Mouse (Mus musculus): ENCODE data around the gene Gm20388. TPM values are rescaled to one million over a fixed set of nuclear protein-coding genes. Genes with fewer than 3 reads are reported as not detected.
A peak's percentile ranks its signal among the peaks of the same experiment; 100 is the strongest.

Gene Gm20388
- polyA plus RNA-seq, 1 experiment from 2014 or later: 12.4 TPM

GRCm38 (mm10) chr8:121371911-121372638 lies 1461.4 kb downstream of the Gm20388 start:
- H3K4me1 ChIP-seq (ENCODE audit: control insufficient read depth, insufficient read depth, low read depth, low read length): peaks cover 3% of the 10 kb centered on the region; the same call in 1 of the 2 replicates
- H3K9ac ChIP-seq (ENCODE audit: low read depth, low read length): no peak overlapping the region
- no peaks in the 10 kb centered on the region for H3K27me3 ChIP-seq (replicated peaks; ENCODE audit: control insufficient read depth, insufficient read depth, low read length)
- H3K9me3 ChIP-seq (ENCODE audit: control insufficient read depth, low read length): no peaks in the 10 kb centered on the region
- H3K4me3 ChIP-seq (ENCODE audit: low read length): no peak overlapping the region
- H3K4me2 ChIP-seq (ENCODE audit: low read length): no peak overlapping the region
- WGBS: 67% methylated on average over 25 of the region's 25 CpGs
- no peak overlapping the region for H3K27ac ChIP-seq (ENCODE audit: low read depth, low read length)
- H3K36me3 ChIP-seq (ENCODE audit: control insufficient read depth, insufficient read depth, low read length): no peaks in the 10 kb centered on the region
- no peak for ATAC-seq

- no peak for ATAC-seq
- no peaks in the 10 kb centered on the region for H3K36me3 ChIP-seq (ENCODE audit: control insufficient read depth, insufficient read depth, low read length)
- H3K9ac ChIP-seq (ENCODE audit: low read depth, low read length): no peak overlapping the region
- no peak overlapping the region for H3K4me3 ChIP-seq (ENCODE audit: low read length)
- no peaks in the 10 kb centered on the region for H3K27me3 ChIP-seq (replicated peaks; ENCODE audit: control insufficient read depth, insufficient read depth, low read length)
- H3K4me1 ChIP-seq (ENCODE audit: control insufficient read depth, insufficient read depth, low read depth, low read length): peaks cover 3% of the 10 kb centered on the region; the same call in 1 of the 2 replicates
- H3K4me2 ChIP-seq (ENCODE audit: low read length): no peak overlapping the region
- no peak overlapping the region for H3K27ac ChIP-seq (ENCODE audit: low read depth, low read length)
- H3K9me3 ChIP-seq (ENCODE audit: control insufficient read depth, low read length): no peaks in the 10 kb centered on the region
- WGBS: 64% methylated on average over 10 of the region's 10 CpGs
Measured at GRCm38 (mm10) chr8:121372639-121372986, 1462.0 kb downstream of the Gm20388 start.

- Histone ChIP-seq H3K4me3 (ENCODE audit: low read length) (no peak overlapping the region), H3K36me3 (ENCODE audit: control insufficient read depth, insufficient read depth, low read length) (no peaks in the 10 kb centered on the region), H3K27me3 (replicated peaks; ENCODE audit: control insufficient read depth, insufficient read depth, low read length) (no peaks in the 10 kb centered on the region), H3K4me1 (ENCODE audit: control insufficient read depth, insufficient read depth, low read depth, low read length) (peaks cover 3% of the 10 kb centered on the region; the same call in 1 of the 2 replicates), H3K4me2 (ENCODE audit: low read length) (no peak overlapping the region), H3K27ac (ENCODE audit: low read depth, low read length) (no peak overlapping the region), H3K9me3 (ENCODE audit: control insufficient read depth, low read length) (no peaks in the 10 kb centered on the region), H3K9ac (ENCODE audit: low read depth, low read length) (no peak overlapping the region)
- ATAC-seq: no peak
- 35% methylated on average over 9 of the region's 9 CpGs for WGBS
Measured at GRCm38 (mm10) chr8:121374284-121374683, 1463.6 kb downstream of the Gm20388 start.

DNA sequence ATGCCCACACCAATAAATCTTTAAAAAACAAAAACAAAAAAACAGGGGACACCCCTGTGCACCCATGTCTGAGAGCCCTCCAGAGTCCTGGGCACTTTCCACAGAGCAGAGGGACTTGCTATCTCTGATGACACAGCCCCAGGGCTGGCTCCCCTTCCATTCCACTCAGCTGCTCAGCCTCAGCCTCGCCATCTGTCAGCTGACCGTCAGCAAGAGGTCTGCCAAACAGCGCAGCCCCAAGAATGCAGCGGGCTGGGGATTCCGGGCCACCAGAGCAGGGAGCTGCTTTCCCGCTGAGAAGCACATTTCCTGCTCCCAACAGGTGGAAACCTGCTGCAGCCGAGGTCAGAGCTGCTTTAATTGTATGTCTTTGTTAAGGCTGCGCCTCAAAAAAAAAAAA lies 1464.1 kb downstream of the Gm20388 start:
- Histone ChIP-seq H3K4me2 (ENCODE audit: low read length) (no peak overlapping the region), H3K4me3 (ENCODE audit: low read length) (no peak overlapping the region), H3K4me1 (ENCODE audit: control insufficient read depth, insufficient read depth, low read depth, low read length) (peaks cover 3% of the 10 kb centered on the region; the same call in 1 of the 2 replicates), H3K27me3 (replicated peaks; ENCODE audit: control insufficient read depth, insufficient read depth, low read length) (no peaks in the 10 kb centered on the region), H3K27ac (ENCODE audit: low read depth, low read length) (no peak overlapping the region), H3K9ac (ENCODE audit: low read depth, low read length) (no peak overlapping the region), H3K9me3 (ENCODE audit: control insufficient read depth, low read length) (no peaks in the 10 kb centered on the region), H3K36me3 (ENCODE audit: control insufficient read depth, insufficient read depth, low read length) (no peaks in the 10 kb centered on the region)
- 6% methylated on average over 8 of the region's 8 CpGs for WGBS
- 0 out of 2 replicates have a peak, but pooled peaks have one; percentile 40 for ATAC-seq

DNA sequence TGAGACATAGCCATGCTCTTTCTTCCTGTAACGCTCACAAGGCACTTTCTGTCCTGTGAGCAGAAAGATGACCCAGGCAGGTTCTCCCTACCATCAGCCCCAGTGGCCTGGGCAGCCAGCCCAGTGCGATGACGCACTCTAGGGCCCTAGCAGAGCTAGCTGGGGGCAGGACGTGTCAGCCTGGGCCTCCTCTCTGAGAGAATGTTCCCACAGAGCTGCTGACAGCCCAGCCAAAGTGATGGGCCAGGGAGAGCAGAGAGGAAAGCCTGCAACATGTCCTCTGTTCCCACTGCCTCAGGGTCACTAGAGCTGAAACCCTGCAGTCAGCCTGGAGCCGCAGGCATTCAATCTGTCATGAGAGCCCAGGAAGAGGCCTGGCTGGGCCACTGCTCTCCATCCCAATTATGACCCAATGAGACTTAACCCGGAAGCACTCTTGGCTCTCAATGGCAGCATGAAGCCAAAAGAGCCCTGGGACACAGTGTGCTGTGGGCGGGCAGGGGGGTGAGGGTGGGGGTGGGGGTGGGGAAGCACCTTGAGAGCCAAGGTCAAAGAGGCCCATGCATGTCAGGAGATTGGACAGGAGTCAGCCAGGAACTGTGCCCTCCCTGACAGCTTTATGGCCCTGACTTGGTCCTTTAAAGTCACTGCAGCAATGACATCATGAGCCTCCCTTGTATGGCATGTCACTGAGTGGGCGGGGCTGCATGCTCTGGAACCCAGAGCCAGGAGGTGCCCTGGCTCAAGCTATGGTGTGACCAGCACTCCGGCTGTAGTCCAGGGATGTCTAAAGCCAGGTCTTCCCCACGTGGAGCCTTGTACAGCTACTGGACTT lies 1465.7 kb downstream of the Gm20388 start:
- 67% methylated on average over 10 of the region's 10 CpGs for WGBS
- Histone ChIP-seq H3K9me3 (ENCODE audit: control insufficient read depth, low read length) (no peaks in the 10 kb centered on the region), H3K36me3 (ENCODE audit: control insufficient read depth, insufficient read depth, low read length) (no peaks in the 10 kb centered on the region), H3K27me3 (replicated peaks; ENCODE audit: control insufficient read depth, insufficient read depth, low read length) (no peaks in the 10 kb centered on the region), H3K4me1 (ENCODE audit: control insufficient read depth, insufficient read depth, low read depth, low read length) (peaks cover 3% of the 10 kb centered on the region; the same call in 1 of the 2 replicates), H3K4me2 (ENCODE audit: low read length) (no peak overlapping the region), H3K27ac (ENCODE audit: low read depth, low read length) (no peak overlapping the region), H3K9ac (ENCODE audit: low read depth, low read length) (no peak overlapping the region), H3K4me3 (ENCODE audit: low read length) (no peak overlapping the region)
- ATAC-seq: no peak

DNA sequence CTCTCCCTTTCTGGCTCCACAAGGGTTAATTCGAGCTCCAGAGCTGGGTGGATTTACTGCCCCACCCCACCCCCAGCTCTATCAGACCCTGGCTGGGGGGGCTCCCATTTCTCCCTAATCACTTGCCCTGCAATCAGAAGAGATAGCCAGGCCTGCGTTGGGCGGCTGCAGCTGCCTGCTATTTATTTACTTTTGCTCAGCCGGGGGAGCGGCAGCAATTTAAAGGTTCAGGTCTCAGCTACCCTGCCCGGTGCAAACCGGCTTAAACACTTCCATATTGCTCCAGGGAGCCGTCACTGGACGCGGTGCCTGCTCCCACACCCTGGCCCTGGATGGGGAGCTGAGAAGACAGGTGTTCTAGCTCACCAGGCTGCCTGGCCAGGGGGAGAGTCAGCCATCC lies 1467.0 kb downstream of the Gm20388 start:
- Histone ChIP-seq H3K4me1 (ENCODE audit: control insufficient read depth, insufficient read depth, low read depth, low read length) (peaks cover under 1% of the 10 kb centered on the region), H3K36me3 (ENCODE audit: control insufficient read depth, insufficient read depth, low read length) (no peaks in the 10 kb centered on the region), H3K4me3 (ENCODE audit: low read length) (no peak overlapping the region), H3K9ac (ENCODE audit: low read depth, low read length) (no peak overlapping the region), H3K27me3 (replicated peaks; ENCODE audit: control insufficient read depth, insufficient read depth, low read length) (no peaks in the 10 kb centered on the region), H3K27ac (ENCODE audit: low read depth, low read length) (no peak overlapping the region), H3K4me2 (ENCODE audit: low read length) (no peak overlapping the region), H3K9me3 (ENCODE audit: control insufficient read depth, low read length) (no peaks in the 10 kb centered on the region)
- WGBS: 15% methylated on average over 10 of the region's 10 CpGs
- no peak for ATAC-seq

GRCm38 (mm10) chr8:121379387-121379786 lies 1468.7 kb downstream of the Gm20388 start:
- no peak overlapping the region for H3K9ac ChIP-seq (ENCODE audit: low read depth, low read length)

GRCm38 (mm10) chr8:121382583-121383241 lies 1472.1 kb downstream of the Gm20388 start:
- no peaks in the 10 kb centered on the region for H3K9me3 ChIP-seq (ENCODE audit: control insufficient read depth, low read length)
- peak overlapping the region; percentile 69 for H3K9ac ChIP-seq (ENCODE audit: low read depth, low read length)
- peaks cover 5% of the 10 kb centered on the region for H3K4me1 ChIP-seq (ENCODE audit: control insufficient read depth, insufficient read depth, low read depth, low read length)
- WGBS: 1% methylated on average over 13 of the region's 21 CpGs
- ATAC-seq: peak; percentile 81
- H3K4me3 ChIP-seq (ENCODE audit: low read length): peak overlapping the region; percentile 37
- peak overlapping the region; percentile 32; the same call in 1 of the 2 replicates for H3K27ac ChIP-seq (ENCODE audit: low read depth, low read length)
- peak overlapping the region; percentile 64 for H3K4me2 ChIP-seq (ENCODE audit: low read length)
- H3K36me3 ChIP-seq (ENCODE audit: control insufficient read depth, insufficient read depth, low read length): no peaks in the 10 kb centered on the region
- H3K27me3 ChIP-seq (replicated peaks; ENCODE audit: control insufficient read depth, insufficient read depth, low read length): no peaks in the 10 kb centered on the region

More at GRCm38 (mm10) chr8:121379387-121379786, 1468.7 kb downstream of the Gm20388 start:
- H3K4me2 ChIP-seq (ENCODE audit: low read length): no peak overlapping the region
- ATAC-seq: no peak
- H3K4me1 ChIP-seq (ENCODE audit: control insufficient read depth, insufficient read depth, low read depth, low read length): peaks cover 5% of the 10 kb centered on the region
- 76% methylated on average over 1 of the region's 1 CpGs for WGBS
- H3K27me3 ChIP-seq (replicated peaks; ENCODE audit: control insufficient read depth, insufficient read depth, low read length): no peaks in the 10 kb centered on the region
- H3K36me3 ChIP-seq (ENCODE audit: control insufficient read depth, insufficient read depth, low read length): no peaks in the 10 kb centered on the region
- H3K4me3 ChIP-seq (ENCODE audit: low read length): no peak overlapping the region
- H3K9me3 ChIP-seq (ENCODE audit: control insufficient read depth, low read length): no peaks in the 10 kb centered on the region
- H3K27ac ChIP-seq (ENCODE audit: low read depth, low read length): no peak overlapping the region

DNA sequence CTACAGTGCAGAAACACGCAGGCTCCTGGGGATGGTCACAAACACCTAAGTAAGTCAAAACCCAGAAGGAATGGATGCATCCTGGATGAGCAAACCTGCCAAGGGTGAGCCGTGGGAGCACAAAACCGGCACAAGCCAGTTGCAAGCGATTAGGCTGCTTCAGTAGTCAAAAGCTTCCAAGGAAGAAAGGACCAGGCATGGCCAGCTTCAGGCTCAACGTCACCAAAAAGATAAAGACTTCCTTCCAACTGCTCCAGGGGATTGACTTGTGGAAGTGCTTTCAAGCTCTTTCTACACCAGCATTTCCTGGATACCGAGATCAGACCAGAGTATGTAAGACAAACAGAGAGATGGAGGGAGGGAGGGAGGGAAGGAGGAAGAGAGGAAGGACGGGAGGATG lies 1474.9 kb downstream of the Gm20388 start:
- H3K4me1 ChIP-seq (ENCODE audit: control insufficient read depth, insufficient read depth, low read depth, low read length): peaks cover 5% of the 10 kb centered on the region
- H3K27ac ChIP-seq (ENCODE audit: low read depth, low read length): no peak overlapping the region
- no peak overlapping the region for H3K4me2 ChIP-seq (ENCODE audit: low read length)
- 0 out of 2 replicates have a peak, but pooled peaks cover 7% of the 10 kb centered on the region for H3K27me3 ChIP-seq (replicated peaks; ENCODE audit: control insufficient read depth, insufficient read depth, low read length)
- no peak overlapping the region for H3K9ac ChIP-seq (ENCODE audit: low read depth, low read length)
- no peak for ATAC-seq
- WGBS: 72% methylated on average over 7 of the region's 7 CpGs
- no peaks in the 10 kb centered on the region for H3K9me3 ChIP-seq (ENCODE audit: control insufficient read depth, low read length)
- H3K4me3 ChIP-seq (ENCODE audit: low read length): no peak overlapping the region
- no peaks in the 10 kb centered on the region for H3K36me3 ChIP-seq (ENCODE audit: control insufficient read depth, insufficient read depth, low read length)
